Mouse (Mus musculus) forebrain, embryonic 11.5 days (tissue): ENCODE data around the gene Tpx2. TPM values are rescaled to one million over a fixed set of nuclear protein-coding genes. Genes with fewer than 3 reads are reported as not detected.

Source experiments
- ATAC-seq: fragments of 200-750 bp; cut with Nextera tagmentation; replicated peaks from 2 replicates; pipeline ENCODE4 v1.8.0; 2017; ENCODE audit warnings: moderate TSS enrichment; ENCODE audit not compliant: low FRiP score
- DNase-seq: peaks from one replicate; pipeline ENCODE4 v3.0.0-alpha.2; 2017; ENCODE audit warnings: low spot score
- H3K27ac ChIP-seq: fragments of 300-500 bp; sonication (generic); 2 replicates; pipeline ENCODE4 v1.5.1; 2014; ENCODE audit warnings: low read depth, low read length
- H3K27me3 ChIP-seq: fragments of 300-500 bp; sonication (generic); 2 replicates; pipeline ENCODE4 v1.6.1; 2014; ENCODE audit warnings: mild to moderate bottlenecking, low read length, mixed read lengths; ENCODE audit not compliant: control insufficient read depth, insufficient read depth
- H3K36me3 ChIP-seq: fragments of 300-500 bp; sonication (generic); 2 replicates; pipeline ENCODE4 v1.6.1; 2014; ENCODE audit warnings: mild to moderate bottlenecking, low read length, moderate library complexity, mixed read lengths; ENCODE audit not compliant: control insufficient read depth, insufficient read depth
- H3K4me1 ChIP-seq: fragments of 300-500 bp; sonication (generic); replicated peaks from 2 replicates; pipeline ENCODE4 v1.6.1; 2014; ENCODE audit warnings: low read length, mixed read lengths; ENCODE audit not compliant: control insufficient read depth, insufficient read depth
- H3K4me2 ChIP-seq: fragments of 300-500 bp; sonication (generic); 2 replicates; pipeline ENCODE4 v1.6.1; 2014; ENCODE audit warnings: low read depth, mild to moderate bottlenecking, low read length, moderate library complexity, mixed read lengths; ENCODE audit not compliant: severe bottlenecking
- H3K4me3 ChIP-seq: fragments of 300-500 bp; sonication (generic); 2 replicates; pipeline ENCODE4 v1.5.1; 2014; ENCODE audit warnings: low read depth, low read length
- H3K9ac ChIP-seq: fragments of 300-500 bp; sonication (generic); 2 replicates; pipeline ENCODE4 v1.6.1; 2014; ENCODE audit warnings: low read length
- H3K9me3 ChIP-seq: fragments of 300-500 bp; sonication (generic); 2 replicates; pipeline ENCODE4 v1.6.1; 2016; ENCODE audit warnings: low read length, mixed read lengths; ENCODE audit not compliant: control insufficient read depth
- WGBS: fragments of 180-500 bp; shearing (Covaris S2); extraction: QIAGEN DNeasy Blood & Tissue Kit; methylation state at CpG from one replicate; pipeline ENCODE4 v1.1.7; 2014; 5-methylcytosine and 5-hydroxymethylcytosine counted together
- polyA plus RNA-seq: library from polyadenylated mRNA; unstranded; fragments of >200 nt; fragmentation: Nextera tagmentation; extraction: Ambion mirVana; gene quantifications from 2 replicates; pipeline ENCODE4 v1.2.1, GENCODE M21; 2014

Gene Tpx2
- polyA plus RNA-seq, 1 experiment from 2014 or later = 185 TPM

DNA sequence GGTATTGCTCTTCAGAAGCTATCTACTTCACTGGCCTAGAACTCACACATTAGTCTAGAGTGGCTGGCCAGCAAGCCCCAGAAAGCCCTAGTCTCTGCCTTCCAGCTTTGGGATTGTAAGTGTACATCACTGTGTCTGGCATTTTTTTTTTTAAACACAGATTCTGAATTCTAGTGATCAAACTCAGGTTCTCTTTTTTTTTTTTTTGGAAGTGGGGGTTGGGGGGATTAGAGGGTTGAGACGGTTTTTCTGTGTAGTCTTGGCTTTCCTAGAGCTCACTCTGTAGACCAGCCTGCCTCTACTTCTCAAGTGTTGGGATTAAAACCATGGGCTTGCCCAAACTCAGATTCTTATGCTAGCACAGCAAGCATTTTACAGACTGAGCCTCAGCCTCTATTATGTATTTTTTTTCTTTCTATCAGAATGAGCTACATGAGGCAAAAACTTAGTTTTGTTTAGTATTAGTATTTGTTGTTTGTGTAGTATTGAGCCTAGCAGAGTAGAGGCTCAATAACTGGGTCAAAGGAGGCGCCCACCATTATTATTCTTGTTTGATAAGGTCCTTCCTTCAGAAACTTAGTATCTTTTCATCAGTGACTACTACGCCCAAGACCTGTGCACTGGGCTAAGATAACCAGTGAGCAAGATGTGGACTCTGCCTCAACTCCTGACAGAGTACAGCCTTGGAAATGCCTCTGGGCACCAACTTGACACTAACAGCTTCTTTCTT, 23.2 kb upstream of the Tpx2 start:
- WGBS = 87% methylated on average over 3 of the region's 3 CpGs
- H3K4me2 ChIP-seq = no peak overlapping the region
- H3K9me3 ChIP-seq = no peaks in the 10 kb centered on the region
- H3K36me3 ChIP-seq = no peaks in the 10 kb centered on the region; the same call in 1 of the 2 replicates
- ATAC-seq = no peak
- peaks cover 29% of the 10 kb centered on the region for H3K4me1 ChIP-seq
- no peak overlapping the region for H3K9ac ChIP-seq
- no peaks in the 10 kb centered on the region for H3K27me3 ChIP-seq
- H3K4me3 ChIP-seq = no peak overlapping the region
- DNase-seq = no peak
- H3K27ac ChIP-seq = no peak overlapping the region

DNA sequence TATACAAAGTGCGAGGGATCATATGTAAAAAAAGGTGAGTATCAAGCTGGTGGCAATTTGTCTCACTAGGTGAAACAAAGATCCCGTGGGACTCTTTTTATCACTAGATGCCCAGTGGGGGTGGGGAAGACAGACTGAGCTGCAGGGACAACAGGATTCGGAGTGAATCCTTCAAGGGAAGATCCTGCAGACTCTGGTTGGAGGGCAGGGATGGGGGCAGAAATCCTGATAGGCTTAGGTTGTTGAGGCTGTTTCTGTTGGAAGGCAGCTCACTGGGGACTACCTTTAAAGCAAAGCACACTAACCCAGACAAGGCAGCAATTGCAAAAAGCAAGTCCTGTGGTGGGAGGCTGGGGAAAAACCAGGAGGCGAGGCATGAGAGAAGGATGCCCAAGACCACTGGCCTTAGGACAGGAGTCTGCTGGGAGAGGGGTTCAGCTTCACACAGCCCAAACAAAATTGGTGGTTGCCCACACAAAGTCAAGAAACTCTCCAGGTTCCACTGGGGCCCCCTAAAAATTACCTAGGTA, 22.5 kb upstream of the Tpx2 start:
- no peaks in the 10 kb centered on the region; the same call in 1 of the 2 replicates for H3K36me3 ChIP-seq
- no peaks in the 10 kb centered on the region for H3K27me3 ChIP-seq
- WGBS = 82% methylated on average over 4 of the region's 4 CpGs
- no peak for DNase-seq
- H3K27ac ChIP-seq = no peak overlapping the region
- H3K9ac ChIP-seq = no peak overlapping the region
- no peak for ATAC-seq
- no peaks in the 10 kb centered on the region for H3K9me3 ChIP-seq
- no peak overlapping the region for H3K4me2 ChIP-seq
- no peak overlapping the region for H3K4me3 ChIP-seq
- peaks cover 29% of the 10 kb centered on the region for H3K4me1 ChIP-seq

DNA sequence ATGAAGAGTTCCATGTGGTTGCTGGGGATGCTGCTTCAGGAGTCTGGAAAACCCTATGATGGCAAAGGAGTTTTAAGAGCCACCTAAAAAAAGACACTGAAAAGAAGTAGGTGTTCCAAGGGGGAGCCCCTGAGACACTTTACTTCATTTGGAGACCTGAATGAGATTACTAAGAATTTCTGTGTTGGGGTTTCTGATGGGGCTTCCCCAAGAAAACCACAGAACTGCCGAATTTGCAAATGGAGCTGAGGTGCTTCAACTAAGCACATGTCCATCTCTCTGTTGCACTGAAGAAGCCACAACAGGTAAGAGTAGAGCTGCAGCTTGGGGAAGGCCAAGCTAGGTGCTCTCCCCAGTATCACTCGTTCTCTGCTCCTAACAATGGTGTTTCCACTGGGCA, 22.1 kb upstream of the Tpx2 start:
- DNase-seq (no peak), ATAC-seq (no peak)
- Histone ChIP-seq H3K4me1 (peaks cover 24% of the 10 kb centered on the region), H3K4me2 (no peak overlapping the region), H3K27ac (no peak overlapping the region), H3K36me3 (no peaks in the 10 kb centered on the region; the same call in 1 of the 2 replicates), H3K4me3 (no peak overlapping the region), H3K27me3 (no peaks in the 10 kb centered on the region), H3K9me3 (no peaks in the 10 kb centered on the region), H3K9ac (no peak overlapping the region)
- 88% methylated on average over 2 of the region's 2 CpGs for whole genome bisulfite sequencing

DNA sequence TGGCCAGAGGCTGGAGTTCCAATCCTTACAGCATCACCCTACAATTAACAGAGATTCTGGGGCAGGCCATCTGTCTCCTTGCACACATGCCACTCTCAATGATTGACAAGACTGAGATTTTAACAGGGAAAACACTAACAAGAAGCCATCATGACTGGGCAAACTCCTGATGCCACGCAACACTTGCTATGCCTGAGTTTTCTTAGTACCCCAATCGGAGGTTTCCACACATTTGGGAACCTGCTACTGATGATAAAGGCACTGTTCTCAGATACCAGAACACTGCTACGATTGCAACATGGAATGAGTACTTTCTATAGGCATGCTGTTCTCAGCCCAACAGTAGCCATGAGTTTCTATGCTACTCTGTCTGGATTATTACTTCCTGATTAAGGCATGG, 21.3 kb upstream of the Tpx2 start:
- Histone ChIP-seq H3K36me3 (no peaks in the 10 kb centered on the region; the same call in 1 of the 2 replicates), H3K4me1 (peaks cover 22% of the 10 kb centered on the region), H3K9me3 (no peaks in the 10 kb centered on the region), H3K4me2 (no peak overlapping the region), H3K4me3 (no peak overlapping the region), H3K27me3 (no peaks in the 10 kb centered on the region), H3K9ac (no peak overlapping the region), H3K27ac (no peak overlapping the region)
- DNase-seq (no peak), ATAC-seq (no peak)
- WGBS = 90% methylated on average over 3 of the region's 3 CpGs

DNA sequence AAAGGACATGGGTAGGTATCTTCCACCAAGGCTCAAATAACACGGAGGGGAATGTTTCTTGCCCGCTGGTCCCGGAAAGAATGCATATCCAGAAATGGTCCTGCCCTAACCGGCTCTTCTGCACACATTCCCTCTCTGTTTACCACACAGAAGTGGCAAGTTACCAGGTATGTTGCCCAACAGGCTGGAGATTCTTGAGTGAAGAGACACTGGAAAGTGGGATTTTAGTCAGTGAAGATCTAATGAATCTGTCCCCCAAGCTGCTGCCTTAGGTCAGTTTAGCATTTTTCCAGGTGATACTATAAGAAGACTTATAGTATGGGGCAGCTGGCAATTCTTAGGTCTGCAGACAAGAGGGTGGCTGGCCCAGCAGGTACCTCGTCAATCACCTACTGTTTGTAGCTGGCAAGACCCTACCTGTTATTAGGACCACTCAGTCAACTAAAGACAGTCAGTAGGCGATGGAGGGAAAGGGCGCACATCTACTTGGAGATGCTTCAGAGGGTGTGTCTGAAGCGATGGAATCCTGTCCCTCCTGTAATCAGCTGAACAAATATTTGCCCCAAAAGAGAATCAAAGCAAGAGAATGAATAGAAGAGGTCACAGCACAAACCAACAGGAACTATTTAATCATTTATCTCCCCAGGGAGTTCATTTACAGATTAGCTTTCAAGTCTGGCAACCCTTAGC, 20.3 kb upstream of the Tpx2 start:
- no peak for ATAC-seq
- H3K27ac ChIP-seq = no peak overlapping the region
- no peak overlapping the region for H3K9ac ChIP-seq
- H3K4me3 ChIP-seq = no peak overlapping the region
- WGBS = 87% methylated on average over 8 of the region's 8 CpGs
- no peaks in the 10 kb centered on the region; the same call in 1 of the 2 replicates for H3K36me3 ChIP-seq
- peaks cover 22% of the 10 kb centered on the region for H3K4me1 ChIP-seq
- H3K4me2 ChIP-seq = peak overlapping the region; percentile 73
- no peaks in the 10 kb centered on the region for H3K27me3 ChIP-seq
- no peak for DNase-seq
- H3K9me3 ChIP-seq = no peaks in the 10 kb centered on the region

DNA sequence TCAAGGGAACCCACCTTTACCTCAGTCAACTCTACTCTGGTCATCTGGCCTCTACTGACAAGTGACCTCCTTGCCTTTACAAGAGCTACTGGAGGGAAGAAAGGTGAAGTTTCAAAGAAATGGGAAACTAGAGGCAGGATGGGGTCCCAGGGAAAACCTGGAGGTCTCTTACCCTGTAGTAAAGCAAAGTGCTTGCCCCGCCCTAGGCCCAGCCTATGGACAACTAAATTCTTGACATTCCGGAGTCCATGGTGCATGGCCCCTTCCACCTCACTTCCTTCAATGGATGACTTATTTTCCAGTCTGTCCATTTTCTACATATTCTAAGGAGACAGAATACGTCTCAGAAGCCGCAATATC, 19.8 kb upstream of the Tpx2 start:
- no peaks in the 10 kb centered on the region for H3K9me3 ChIP-seq
- H3K9ac ChIP-seq = no peak overlapping the region
- H3K27ac ChIP-seq = no peak overlapping the region

DNA sequence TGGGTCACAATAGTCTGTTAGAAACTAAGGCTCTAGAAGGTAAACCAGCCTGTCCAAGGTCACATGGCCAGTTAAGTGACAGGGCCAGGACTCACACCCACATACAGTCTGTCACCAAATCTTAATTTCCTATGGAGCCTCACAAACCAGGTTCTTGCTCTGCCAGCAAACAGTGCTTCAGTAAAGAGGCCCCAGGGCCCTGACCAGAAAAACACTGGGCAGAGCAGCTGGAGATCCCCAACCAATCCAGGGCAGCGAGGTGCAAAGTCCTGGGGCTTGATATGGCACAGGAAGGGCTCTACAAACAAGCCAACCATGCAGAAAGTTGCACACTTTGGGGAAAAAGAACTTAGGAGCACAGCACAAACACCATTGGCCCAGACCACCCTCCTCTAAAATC, 19.2 kb upstream of the Tpx2 start:
- peaks cover 22% of the 10 kb centered on the region for H3K4me1 ChIP-seq
- H3K9ac ChIP-seq = peak overlapping the region; percentile 18; the same call in 1 of the 2 replicates
- 65% methylated on average over 1 of the region's 1 CpGs for WGBS
- no peak for ATAC-seq
- no peak overlapping the region for H3K27ac ChIP-seq
- H3K4me2 ChIP-seq = peak overlapping the region; percentile 73
- H3K36me3 ChIP-seq = no peaks in the 10 kb centered on the region; the same call in 1 of the 2 replicates
- DNase-seq = no peak
- no peaks in the 10 kb centered on the region for H3K27me3 ChIP-seq
- H3K9me3 ChIP-seq = no peaks in the 10 kb centered on the region
- peak overlapping the region; percentile 74 for H3K4me3 ChIP-seq

More for the DNA sequence above, 19.8 kb upstream of the Tpx2 start:
- WGBS = 75% methylated on average over 4 of the region's 4 CpGs
- Histone ChIP-seq H3K4me2 (peak overlapping the region; percentile 73), H3K27me3 (no peaks in the 10 kb centered on the region), H3K4me1 (peaks cover 22% of the 10 kb centered on the region), H3K36me3 (no peaks in the 10 kb centered on the region; the same call in 1 of the 2 replicates), H3K4me3 (no peak overlapping the region)
- no peak for ATAC-seq
- DNase-seq = no peak

DNA sequence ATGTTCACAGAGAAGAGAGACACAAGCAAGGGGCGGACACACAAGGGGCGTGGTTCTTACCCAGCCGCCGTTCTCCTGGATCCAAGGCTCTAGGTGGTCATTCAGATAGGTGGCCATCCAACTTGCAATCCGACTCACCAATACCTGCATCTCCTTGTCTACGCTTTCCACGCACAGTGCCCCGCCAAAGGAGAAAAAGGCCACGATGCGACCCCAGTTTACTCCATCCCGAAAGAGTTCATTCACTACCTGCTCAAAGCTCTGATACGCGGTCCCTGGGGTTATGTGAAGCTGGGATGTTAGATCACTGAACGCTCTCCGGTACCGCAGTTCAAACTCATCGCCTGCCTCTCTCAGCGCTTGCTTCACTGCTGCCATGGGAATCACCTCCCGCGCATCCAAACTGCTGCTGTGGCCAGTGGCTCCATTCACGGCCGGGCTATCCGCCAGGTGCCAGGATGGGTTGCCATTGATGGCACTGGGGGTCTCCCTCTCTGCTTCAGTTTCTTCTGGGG, 18.3 kb upstream of the Tpx2 start:
- DNase-seq (no peak), ATAC-seq (no peak)
- Histone ChIP-seq H3K4me2 (peak overlapping the region; percentile 73), H3K27ac (0 out of 2 replicates have a peak overlapping the region, but pooled peaks have one; percentile 95), H3K9ac (peak overlapping the region; percentile 97), H3K4me1 (peaks cover 22% of the 10 kb centered on the region), H3K36me3 (no peaks in the 10 kb centered on the region; the same call in 1 of the 2 replicates), H3K27me3 (no peaks in the 10 kb centered on the region), H3K9me3 (no peaks in the 10 kb centered on the region), H3K4me3 (peak overlapping the region; percentile 74)
- 85% methylated on average over 23 of the region's 23 CpGs for WGBS
